Mouse (Mus musculus) spleen, postnatal 10 days (tissue): ENCODE measurements around the gene Trim61.

Experiments used
- DNase-seq, 2 experiments: peaks; one replicate each; pipeline ENCODE4 v3.0.0; 2021 to 2022; ENCODE audit warnings: low spot score in 2 of 2

The Trim61 gene

DNA sequence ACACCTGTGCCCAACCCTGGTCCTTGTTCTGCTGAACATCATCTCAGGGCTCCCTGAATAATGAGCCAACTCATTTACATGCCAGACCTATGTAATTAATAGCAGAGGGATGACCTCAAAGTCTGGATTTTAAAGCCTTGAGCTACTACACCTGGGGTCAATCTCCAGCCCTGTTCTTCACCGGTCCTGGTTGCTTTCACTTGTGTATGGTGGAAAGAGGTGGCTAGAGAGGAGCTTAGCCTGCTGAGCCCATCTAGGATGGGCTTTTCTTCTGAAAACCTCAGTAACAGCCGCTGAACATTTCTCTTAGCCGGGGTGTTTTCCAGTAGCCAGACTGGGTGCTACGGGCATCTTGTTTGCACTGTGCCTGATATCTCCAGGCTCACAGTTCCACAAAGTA lies 30.6 kb downstream of the Trim61 start, which contains the start of gene Trim75:
Gene Trim75 (minus strand): TSS at position 101 of the 400 bp plus-strand sequence.
- no peak for DNase-seq

DNA sequence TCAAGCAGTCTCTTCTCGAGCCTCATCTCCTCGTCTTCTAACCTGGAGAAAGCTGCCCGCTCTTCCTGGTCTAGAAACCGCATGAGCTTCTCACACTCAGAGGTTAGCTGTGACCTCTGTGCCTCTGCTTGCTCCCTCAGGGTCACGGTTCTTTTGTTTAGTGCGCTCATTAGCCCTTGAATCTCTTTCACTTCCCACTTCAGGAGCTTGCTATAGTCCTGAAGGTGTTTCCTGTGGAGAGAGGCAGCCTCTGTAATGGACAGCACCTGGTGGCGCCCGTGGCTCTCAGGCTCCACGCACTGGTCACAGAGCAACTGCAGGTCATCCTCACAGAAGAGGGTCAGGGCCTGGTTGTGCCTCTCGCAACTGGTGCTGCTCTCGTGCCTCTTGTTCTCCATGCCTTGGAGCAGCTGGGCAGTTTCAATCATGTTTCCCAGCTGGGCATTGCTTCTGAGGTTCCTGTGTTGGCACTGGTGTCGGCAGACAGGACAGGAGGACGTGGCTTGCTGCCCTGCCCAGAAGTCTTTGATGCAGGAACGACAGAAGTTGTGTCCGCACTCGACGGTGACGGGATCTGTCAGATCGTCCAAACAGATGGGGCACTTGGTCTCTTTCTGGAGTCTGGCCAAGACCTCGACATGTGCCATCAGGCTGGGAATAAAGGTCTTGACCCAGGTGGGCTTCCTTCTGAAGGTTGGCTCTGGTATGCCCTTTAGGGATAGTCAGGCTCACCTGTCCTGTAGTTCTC lies 35.0 kb downstream of the Trim61 start:
- DNase-seq, result no peak
